Mouse (Mus musculus) neural tube, embryonic 11.5 days (tissue): ENCODE data around the gene Glo1. TPM values are rescaled to one million over a fixed set of nuclear protein-coding genes. Genes with fewer than 3 reads are reported as not detected.

Experiments used
- ATAC-seq: fragments of 200-750 bp; cut with Nextera tagmentation; 2 replicates; pipeline ENCODE4 v1.8.0; 2017; ENCODE audit warnings: moderate number of reproducible peaks, mild to moderate bottlenecking, moderate TSS enrichment, moderate library complexity; ENCODE audit not compliant: insufficient read depth, low FRiP score, low TSS enrichment
- DNase-seq: peaks from one replicate; pipeline ENCODE4 v3.0.0-alpha.2; 2015; ENCODE audit warnings: low spot score
- H3K27ac ChIP-seq: fragments of 300-500 bp; sonication (generic); 2 replicates; pipeline ENCODE4 v1.5.1; 2014; ENCODE audit warnings: low read depth, mild to moderate bottlenecking, low read length
- H3K27me3 ChIP-seq: fragments of 300-500 bp; sonication (generic); 2 replicates; pipeline ENCODE4 v1.6.1; 2014; ENCODE audit warnings: mild to moderate bottlenecking, low read length, mixed read lengths; ENCODE audit not compliant: control insufficient read depth, insufficient read depth
- H3K36me3 ChIP-seq: fragments of 300-500 bp; sonication (generic); 2 replicates; pipeline ENCODE4 v1.6.1; 2014; ENCODE audit warnings: mild to moderate bottlenecking, low read length, moderate library complexity, mixed read lengths; ENCODE audit not compliant: control insufficient read depth, insufficient read depth
- H3K4me1 ChIP-seq: fragments of 300-500 bp; sonication (generic); 2 replicates; pipeline ENCODE4 v1.6.1; 2014; ENCODE audit warnings: low read length, mixed read lengths; ENCODE audit not compliant: control insufficient read depth, insufficient read depth
- H3K4me2 ChIP-seq: fragments of 300-500 bp; sonication (generic); 2 replicates; pipeline ENCODE4 v1.6.1; 2014; ENCODE audit warnings: low read depth, mild to moderate bottlenecking, moderate library complexity
- H3K4me3 ChIP-seq: fragments of 300-500 bp; sonication (generic); 2 replicates; pipeline ENCODE4 v1.5.1; 2014; ENCODE audit warnings: low read depth, low read length
- H3K9ac ChIP-seq: fragments of 300-500 bp; sonication (generic); 2 replicates; pipeline ENCODE4 v1.6.1; 2014; ENCODE audit warnings: mild to moderate bottlenecking, low read length
- H3K9me3 ChIP-seq: fragments of 300-500 bp; sonication (generic); 2 replicates; pipeline ENCODE4 v1.6.1; 2016; ENCODE audit warnings: low read length; ENCODE audit not compliant: control insufficient read depth
- WGBS: fragments of 180-500 bp; shearing (Covaris S2); extraction: QIAGEN DNeasy Blood & Tissue Kit; methylation state at CpG from one replicate; pipeline ENCODE4 v1.1.7; 2014; 5-methylcytosine and 5-hydroxymethylcytosine counted together
- polyA plus RNA-seq: library from polyadenylated mRNA; unstranded; fragments of >200 nt; fragmentation: Nextera tagmentation; extraction: Ambion mirVana; gene quantifications from 2 replicates; pipeline ENCODE4 v1.2.1, GENCODE M21; 2014

Gene Glo1
- polyA plus RNA-seq, 1 experiment from 2014 or later, result 211 TPM

DNA sequence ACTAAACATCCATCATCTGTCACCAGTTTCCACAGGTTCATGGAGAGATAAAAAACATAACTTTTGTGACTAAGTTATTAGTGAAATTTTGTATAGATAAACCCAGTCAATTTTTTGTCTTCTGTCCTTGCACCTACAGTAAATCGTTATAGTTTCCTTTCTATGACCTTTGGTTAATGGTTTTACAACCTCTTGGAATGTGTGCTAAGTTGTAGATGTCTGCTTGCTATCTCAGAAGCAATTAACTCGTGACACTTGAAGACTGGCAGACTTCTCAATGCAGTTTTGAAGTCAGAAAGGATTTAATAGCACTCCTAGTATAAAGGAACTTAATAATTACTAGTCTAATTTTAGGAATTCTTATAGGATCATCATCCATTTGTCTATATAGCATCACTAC, 6.1 kb downstream of the Glo1 start:
- H3K4me1 ChIP-seq, result no peaks in the 10 kb centered on the region
- H3K36me3 ChIP-seq, result no peaks in the 10 kb centered on the region
- ATAC-seq, result no peak
- DNase-seq, result no peak
- no peak overlapping the region for H3K4me3 ChIP-seq
- 58% methylated on average over 2 of the region's 2 CpGs for WGBS
- H3K27ac ChIP-seq, result no peak overlapping the region
- no peak overlapping the region for H3K9ac ChIP-seq
- no peaks in the 10 kb centered on the region for H3K9me3 ChIP-seq
- no peak overlapping the region for H3K4me2 ChIP-seq
- no peaks in the 10 kb centered on the region for H3K27me3 ChIP-seq

DNA sequence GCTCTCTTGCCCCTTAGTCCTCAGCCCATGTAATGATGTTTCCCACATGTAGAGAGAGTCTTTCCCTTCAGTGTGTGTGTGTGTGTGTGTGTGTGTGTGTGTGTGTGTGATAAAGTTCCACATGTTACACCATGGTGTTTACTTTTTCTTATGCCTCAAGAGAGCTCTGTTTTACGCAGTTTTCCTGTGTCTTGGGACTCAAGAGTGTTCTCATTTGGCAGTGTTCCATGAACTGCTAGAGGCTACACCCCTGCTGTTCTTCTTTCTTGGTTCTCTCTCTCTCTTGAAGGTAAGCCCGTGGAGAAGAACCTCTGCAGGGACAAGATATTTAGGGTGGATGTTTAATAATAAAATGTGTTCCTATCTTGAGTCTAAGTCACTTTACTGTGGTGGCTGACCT, 7.5 kb downstream of the Glo1 start:
- no peaks in the 10 kb centered on the region for H3K27me3 ChIP-seq
- H3K36me3 ChIP-seq, result no peaks in the 10 kb centered on the region
- no peak for ATAC-seq
- no peaks in the 10 kb centered on the region for H3K4me1 ChIP-seq
- H3K9ac ChIP-seq, result no peak overlapping the region
- no peak overlapping the region for H3K4me2 ChIP-seq
- H3K27ac ChIP-seq, result no peak overlapping the region
- DNase-seq, result no peak
- H3K9me3 ChIP-seq, result no peaks in the 10 kb centered on the region
- H3K4me3 ChIP-seq, result no peak overlapping the region
- 72% methylated on average over 2 of the region's 2 CpGs for WGBS

DNA sequence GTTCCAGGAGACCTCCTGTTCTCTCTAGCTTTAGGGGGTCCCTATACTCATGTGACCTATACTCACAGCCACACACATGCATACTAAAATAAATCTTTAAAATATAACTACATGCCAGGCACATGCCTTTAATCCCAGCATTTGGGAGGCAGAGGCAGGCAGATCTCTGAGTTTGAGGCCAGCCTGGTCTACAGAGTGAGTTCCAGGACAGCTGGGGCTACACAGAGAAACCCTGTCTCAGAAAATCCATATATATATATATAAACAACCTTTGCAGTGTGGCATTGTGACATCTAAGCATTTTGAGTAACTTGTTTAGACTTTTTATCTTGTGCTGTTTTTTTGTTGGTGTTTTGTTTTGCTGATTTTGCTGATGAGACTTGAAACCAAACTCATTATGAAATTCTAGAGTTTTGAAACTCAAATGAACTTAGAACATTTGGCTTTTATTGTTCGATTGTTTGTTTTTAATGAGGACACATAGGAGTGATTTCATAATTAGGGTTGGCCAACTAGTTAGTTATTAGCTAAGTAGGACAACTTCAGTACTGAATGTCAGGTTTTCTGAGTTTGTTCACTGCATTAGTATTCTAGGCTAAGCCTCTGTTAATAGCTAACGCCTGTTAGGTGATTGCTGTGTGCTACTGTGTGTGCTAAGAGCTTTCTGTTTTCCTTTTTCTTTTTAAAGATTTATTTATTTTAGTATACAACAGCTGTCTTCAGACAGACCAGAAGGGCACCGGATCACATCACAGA, 8.4 kb downstream of the Glo1 start:
- H3K36me3 ChIP-seq, result no peaks in the 10 kb centered on the region
- H3K4me1 ChIP-seq, result no peaks in the 10 kb centered on the region
- ATAC-seq, result no peak
- H3K9ac ChIP-seq, result no peak overlapping the region
- no peak overlapping the region for H3K4me3 ChIP-seq
- no peaks in the 10 kb centered on the region for H3K27me3 ChIP-seq
- DNase-seq, result no peak
- 87% methylated on average over 3 of the region's 3 CpGs for WGBS
- H3K9me3 ChIP-seq, result no peaks in the 10 kb centered on the region
- H3K4me2 ChIP-seq, result no peak overlapping the region
- H3K27ac ChIP-seq, result no peak overlapping the region

DNA sequence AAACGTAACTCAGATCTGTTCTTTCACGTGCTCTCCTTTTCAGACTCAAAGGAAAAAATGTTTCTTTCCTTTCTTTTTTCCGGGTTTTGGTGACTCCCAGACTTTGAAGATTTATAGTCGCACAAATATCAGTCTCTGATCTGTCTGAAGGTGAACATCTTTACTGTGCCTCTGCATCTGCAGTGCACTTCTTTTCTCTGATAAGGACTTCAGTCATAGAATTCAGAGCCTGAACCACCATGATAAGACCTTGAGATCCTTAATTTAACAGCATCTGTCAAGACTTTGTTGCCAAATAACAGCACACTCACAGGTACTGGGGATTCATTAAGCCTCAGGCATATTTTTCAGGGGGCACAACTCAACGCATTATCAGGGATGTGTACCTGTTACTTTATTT, 10.5 kb downstream of the Glo1 start:
- Histone ChIP-seq H3K4me3 (no peak overlapping the region), H3K27me3 (no peaks in the 10 kb centered on the region), H3K9me3 (no peaks in the 10 kb centered on the region), H3K27ac (no peak overlapping the region), H3K36me3 (no peaks in the 10 kb centered on the region), H3K4me1 (no peaks in the 10 kb centered on the region; the same call in none of the 2 replicates), H3K4me2 (no peak overlapping the region), H3K9ac (no peak overlapping the region)
- WGBS, result 91% methylated on average over 5 of the region's 5 CpGs
- ATAC-seq (no peak), DNase-seq (no peak)

DNA sequence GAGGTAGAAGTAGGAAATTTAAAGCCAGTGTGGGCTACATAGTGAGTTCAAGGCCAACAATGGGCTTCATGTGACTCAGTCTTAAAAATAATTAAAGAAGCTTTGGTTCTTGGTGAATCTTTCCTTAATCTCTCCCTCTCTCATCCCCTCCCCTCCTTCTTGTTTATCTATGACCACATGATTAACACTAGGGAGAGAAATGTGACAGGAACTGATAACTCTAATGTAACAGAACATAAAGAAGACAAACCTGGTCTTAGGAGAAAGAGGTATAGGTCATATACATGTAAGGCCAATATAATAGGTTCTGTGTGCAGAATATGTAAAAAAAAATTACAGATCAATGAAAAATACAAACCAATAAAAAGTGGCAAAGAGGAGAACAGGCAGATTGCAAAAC, 13.3 kb downstream of the Glo1 start:
- Histone ChIP-seq H3K27me3 (no peaks in the 10 kb centered on the region), H3K4me1 (no peaks in the 10 kb centered on the region; the same call in none of the 2 replicates), H3K9me3 (no peaks in the 10 kb centered on the region), H3K4me3 (no peak overlapping the region), H3K4me2 (no peak overlapping the region), H3K27ac (no peak overlapping the region), H3K36me3 (no peaks in the 10 kb centered on the region), H3K9ac (no peak overlapping the region)
- no peak for DNase-seq
- no peak for ATAC-seq

DNA sequence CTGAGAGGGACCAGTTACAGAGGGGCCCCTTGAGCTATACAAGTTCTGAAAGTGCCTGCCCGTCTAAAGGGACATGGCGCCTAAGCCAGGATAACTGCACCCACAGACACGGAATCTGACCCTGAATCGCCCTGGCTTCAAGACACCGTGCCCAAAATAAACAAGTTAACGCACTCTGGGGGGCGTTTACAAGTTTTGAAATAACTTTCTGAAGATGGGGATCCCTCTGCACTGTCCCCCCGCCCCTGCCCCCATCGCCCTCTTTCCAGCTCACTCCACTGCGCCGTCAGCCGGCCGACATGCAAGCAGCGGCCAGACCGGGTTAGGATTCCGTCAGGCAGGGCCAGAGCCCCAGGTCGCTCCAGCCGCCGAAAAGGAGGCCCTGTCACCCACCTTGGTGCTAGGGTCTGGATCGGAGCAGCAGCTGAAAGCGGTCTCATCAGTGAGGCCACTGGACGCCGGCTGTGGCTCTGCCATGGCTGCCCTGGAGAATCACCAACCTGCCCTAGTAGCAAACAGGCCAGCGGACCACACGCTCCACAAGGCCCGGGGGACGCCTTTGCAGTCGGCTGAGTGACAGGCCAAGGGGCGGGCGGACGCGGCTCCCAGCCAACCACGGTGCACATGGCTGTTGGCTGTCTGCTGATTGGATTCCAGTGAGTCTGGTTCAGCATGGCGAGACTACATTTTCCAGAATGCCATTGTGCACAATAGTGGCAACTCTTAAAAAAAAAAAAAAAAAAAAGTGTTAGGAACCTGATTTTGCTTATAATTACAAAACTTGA, 14.4 kb downstream of the Glo1 start:
- H3K36me3 ChIP-seq, result no peaks in the 10 kb centered on the region
- H3K27me3 ChIP-seq, result no peaks in the 10 kb centered on the region
- H3K4me2 ChIP-seq, result peak overlapping the region; percentile 48
- under 1% methylated on average over 33 of the region's 34 CpGs for WGBS
- peaks cover 5% of the 10 kb centered on the region for H3K4me1 ChIP-seq
- H3K4me3 ChIP-seq, result peak overlapping the region; percentile 65
- H3K27ac ChIP-seq, result peak overlapping the region; percentile 58; the same call in 1 of the 2 replicates
- no peaks in the 10 kb centered on the region for H3K9me3 ChIP-seq
- ATAC-seq, result peak; percentile 100
- H3K9ac ChIP-seq, result peak overlapping the region; percentile 79
- DNase-seq, result peak; percentile 95

DNA sequence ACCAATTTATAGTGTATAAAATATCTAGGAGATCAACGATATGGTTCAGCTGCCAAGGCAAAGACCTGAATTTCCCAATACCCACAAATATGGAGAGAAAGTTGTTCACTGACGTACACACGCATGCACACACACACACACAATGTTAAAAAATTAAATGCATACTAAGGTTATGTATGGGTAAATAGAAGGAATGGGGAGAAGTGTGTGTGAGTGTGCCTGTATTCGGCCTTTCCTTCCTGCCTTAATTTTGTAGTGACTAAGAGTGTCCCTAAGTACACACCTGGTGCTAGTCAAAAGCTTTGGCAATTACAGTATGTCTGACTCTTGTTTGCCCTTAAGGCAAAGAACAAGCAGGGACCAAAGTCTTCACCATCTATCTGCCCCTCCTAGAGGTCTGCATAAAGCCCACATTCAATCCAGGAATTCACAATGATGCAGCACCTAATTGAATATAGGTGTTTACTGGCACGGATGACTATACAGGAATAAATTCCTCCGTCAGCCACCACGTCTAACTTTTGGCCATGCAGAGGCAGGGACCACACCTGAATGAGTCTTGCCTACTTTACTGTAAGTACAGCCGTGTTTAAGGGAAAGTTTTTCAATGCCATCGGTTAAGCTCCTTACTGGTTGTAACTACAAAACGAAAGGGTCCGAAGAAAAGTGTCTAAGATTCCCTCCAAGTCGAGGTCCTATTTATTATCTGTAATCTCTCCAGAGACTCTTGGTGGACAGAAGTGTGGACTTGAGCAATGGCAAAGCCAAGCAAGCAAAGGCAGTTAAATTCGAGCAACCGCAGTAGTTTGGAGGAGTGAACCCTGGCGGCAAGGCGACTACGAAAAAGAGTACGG, 15.2 kb downstream of the Glo1 start:
- peaks cover 8% of the 10 kb centered on the region for H3K4me1 ChIP-seq
- peak overlapping the region; percentile 79 for H3K9ac ChIP-seq
- no peak for ATAC-seq
- H3K27ac ChIP-seq, result peak overlapping the region; percentile 58; the same call in 1 of the 2 replicates
- no peaks in the 10 kb centered on the region for H3K36me3 ChIP-seq
- WGBS, result 29% methylated on average over 18 of the region's 18 CpGs
- peak overlapping the region; percentile 65 for H3K4me3 ChIP-seq
- H3K27me3 ChIP-seq, result no peaks in the 10 kb centered on the region
- no peak for DNase-seq
- peak overlapping the region; percentile 48 for H3K4me2 ChIP-seq
- no peaks in the 10 kb centered on the region for H3K9me3 ChIP-seq

DNA sequence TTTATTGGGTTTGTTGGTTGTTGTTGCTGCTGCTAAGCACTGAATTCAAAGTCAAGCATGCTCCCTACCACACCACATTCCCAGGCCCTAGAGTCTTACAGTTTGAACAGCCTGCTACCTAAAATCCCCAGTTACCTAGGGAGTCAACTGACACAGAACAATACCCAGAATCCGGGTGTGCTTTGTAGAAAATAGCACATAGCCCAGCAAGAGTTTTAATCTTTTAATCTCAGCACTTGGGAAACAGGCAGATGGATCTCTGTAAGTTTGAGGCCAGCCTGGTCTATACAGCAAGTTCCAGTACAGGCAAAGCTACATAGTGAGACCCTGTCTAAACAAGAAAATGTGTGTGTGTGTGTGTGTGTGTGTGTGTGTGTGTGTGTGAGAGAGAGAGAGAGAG, 15.9 kb downstream of the Glo1 start:
- WGBS, result 83% methylated on average over 1 of the region's 1 CpGs
- Histone ChIP-seq H3K36me3 (no peaks in the 10 kb centered on the region), H3K27me3 (no peaks in the 10 kb centered on the region), H3K4me3 (no peak overlapping the region), H3K4me2 (no peak overlapping the region), H3K9me3 (no peaks in the 10 kb centered on the region), H3K27ac (no peak overlapping the region), H3K9ac (no peak overlapping the region), H3K4me1 (peaks cover 8% of the 10 kb centered on the region)
- DNase-seq (no peak), ATAC-seq (no peak)
